Mouse (Mus musculus) heart, embryonic 13.5 days (tissue): Measurements from ENCODE around the gene Fanca. TPM values are rescaled to one million over a fixed set of nuclear protein-coding genes. Genes with fewer than 3 reads are reported as not detected.

Experiments used
- ATAC-seq: fragments of 200-750 bp; cut with Nextera tagmentation; 2 replicates; pipeline ENCODE4 v1.8.0; 2017; ENCODE audit warnings: moderate TSS enrichment; ENCODE audit not compliant: insufficient number of reproducible peaks, low FRiP score, low TSS enrichment; ENCODE audit errors: extremely low read depth
- H3K27ac ChIP-seq: fragments of 300-500 bp; sonication (generic); replicated peaks from 2 replicates; pipeline ENCODE4 v1.5.1; 2015; ENCODE audit warnings: moderate library complexity, mild to moderate bottlenecking, inconsistent platforms
- H3K27me3 ChIP-seq: fragments of 300-500 bp; sonication (generic); replicated peaks from 2 replicates; pipeline ENCODE4 v1.6.1; 2015; ENCODE audit warnings: mild to moderate bottlenecking, inconsistent platforms
- H3K36me3 ChIP-seq: fragments of 300-500 bp; sonication (generic); 2 replicates; pipeline ENCODE4 v1.6.1; 2015; ENCODE audit warnings: mild to moderate bottlenecking, inconsistent platforms
- H3K4me1 ChIP-seq: fragments of 300-500 bp; sonication (generic); 2 replicates; pipeline ENCODE4 v1.6.1; 2015; ENCODE audit warnings: inconsistent platforms
- H3K4me2 ChIP-seq: fragments of 300-500 bp; sonication (generic); 2 replicates; pipeline ENCODE4 v1.6.1; 2015; ENCODE audit warnings: inconsistent platforms, mild to moderate bottlenecking, moderate library complexity
- H3K4me3 ChIP-seq: fragments of 300-500 bp; sonication (generic); 2 replicates; pipeline ENCODE4 v1.5.1; 2015; ENCODE audit warnings: moderate library complexity, mild to moderate bottlenecking, inconsistent platforms
- H3K9ac ChIP-seq: fragments of 300-500 bp; sonication (generic); 2 replicates; pipeline ENCODE4 v1.6.1; 2015; ENCODE audit warnings: inconsistent platforms, mild to moderate bottlenecking, moderate library complexity
- H3K9me3 ChIP-seq: fragments of 300-500 bp; sonication (generic); 2 replicates; pipeline ENCODE4 v1.6.1; 2016; ENCODE audit warnings: inconsistent platforms
- WGBS: fragments of 180-500 bp; shearing (Covaris S2); methylation state at CpG from one replicate; pipeline ENCODE4 v1.1.7; 2015; ENCODE audit warnings: mixed read lengths; 5-methylcytosine and 5-hydroxymethylcytosine counted together
- polyA plus RNA-seq: library from polyadenylated mRNA; unstranded; fragments of >200 nt; fragmentation: Nextera tagmentation; extraction: Ambion mirVana; gene quantifications from 2 replicates; pipeline ENCODE4 v1.2.1, GENCODE M21; 2015

The Fanca gene
- polyA plus RNA-seq, 1 experiment from 2014 or later: 17.5 TPM

DNA sequence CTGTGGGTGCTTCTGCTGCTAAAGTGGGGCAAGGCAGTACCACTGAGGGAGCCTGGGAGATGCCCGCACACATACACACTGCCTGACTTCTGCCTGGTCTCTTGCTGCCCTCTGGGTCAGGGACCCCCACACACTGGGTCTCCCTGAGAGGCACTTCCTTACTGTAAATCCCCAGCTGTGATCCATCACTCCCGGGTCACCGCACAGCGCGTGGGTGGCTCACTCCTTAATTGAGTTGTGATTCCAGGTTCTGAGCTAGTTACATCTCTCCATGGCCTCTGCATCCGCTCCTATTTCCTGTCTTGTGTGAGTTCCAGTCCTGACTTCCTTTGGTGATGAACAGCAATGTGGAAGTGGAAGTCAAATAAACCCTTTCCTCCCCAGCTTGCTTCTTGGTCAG, 12.3 kb upstream of the Fanca start:
- H3K9me3 ChIP-seq: no peaks in the 10 kb centered on the region
- 55% methylated on average over 6 of the region's 6 CpGs for WGBS
- H3K4me3 ChIP-seq: no peak overlapping the region
- H3K4me2 ChIP-seq: no peak overlapping the region
- no peaks in the 10 kb centered on the region for H3K36me3 ChIP-seq
- H3K27me3 ChIP-seq: peaks cover 36% of the 10 kb centered on the region
- no peak overlapping the region for H3K27ac ChIP-seq
- H3K4me1 ChIP-seq: peaks cover 40% of the 10 kb centered on the region
- H3K9ac ChIP-seq: no peak overlapping the region
- ATAC-seq: no peak

DNA sequence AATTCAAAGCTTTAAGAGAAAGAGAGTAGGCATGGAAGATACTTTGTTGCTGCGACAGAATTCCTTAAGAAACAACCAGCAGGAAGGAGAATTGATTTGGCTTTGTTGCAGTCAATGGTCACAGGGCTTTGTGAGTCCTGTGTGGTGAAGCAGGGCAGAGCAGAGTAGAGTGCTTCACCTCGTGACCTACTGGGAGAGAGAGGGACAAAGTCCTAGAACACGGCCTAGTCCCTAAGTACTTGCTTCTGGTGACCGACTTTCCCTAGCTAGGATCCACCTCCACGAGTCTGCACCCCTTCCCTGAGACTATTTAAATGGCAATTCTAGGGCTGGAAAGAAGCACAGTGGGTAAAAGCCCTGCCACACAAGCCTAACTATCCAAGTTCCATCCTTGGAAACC, 11.6 kb upstream of the Fanca start:
- H3K4me1 ChIP-seq: peaks cover 40% of the 10 kb centered on the region
- H3K4me3 ChIP-seq: no peak overlapping the region
- H3K9me3 ChIP-seq: no peaks in the 10 kb centered on the region
- H3K27me3 ChIP-seq: peaks cover 33% of the 10 kb centered on the region
- H3K4me2 ChIP-seq: no peak overlapping the region
- H3K27ac ChIP-seq: no peak overlapping the region
- H3K36me3 ChIP-seq: no peaks in the 10 kb centered on the region
- H3K9ac ChIP-seq: no peak overlapping the region
- WGBS: 73% methylated on average over 5 of the region's 5 CpGs
- ATAC-seq: no peak

DNA sequence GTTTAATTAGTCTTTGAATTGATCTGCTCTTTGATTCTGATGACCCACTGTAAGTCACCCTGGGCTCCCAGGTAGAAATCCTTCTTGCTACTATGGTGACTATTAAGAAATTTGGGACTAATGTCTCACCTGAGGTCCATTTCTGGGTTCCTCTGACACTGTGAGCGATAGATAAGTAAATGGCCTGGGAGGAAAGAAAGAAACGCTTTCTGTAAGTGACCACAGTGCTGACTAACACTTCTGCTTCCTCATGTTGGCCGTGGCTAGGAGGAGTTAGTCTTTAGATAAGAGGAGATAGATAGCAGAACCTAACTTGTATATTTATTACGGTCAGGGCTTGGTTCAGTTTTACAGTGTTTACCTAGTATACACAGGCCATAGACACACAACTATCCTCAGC, 11.0 kb upstream of the Fanca start:
- no peak for ATAC-seq
- Histone ChIP-seq H3K36me3 (no peaks in the 10 kb centered on the region), H3K9me3 (no peaks in the 10 kb centered on the region), H3K4me3 (no peak overlapping the region), H3K4me1 (peaks cover 38% of the 10 kb centered on the region), H3K27ac (no peak overlapping the region), H3K9ac (no peak overlapping the region), H3K4me2 (no peak overlapping the region), H3K27me3 (peaks cover 28% of the 10 kb centered on the region)
- WGBS: 46% methylated on average over 4 of the region's 4 CpGs

DNA sequence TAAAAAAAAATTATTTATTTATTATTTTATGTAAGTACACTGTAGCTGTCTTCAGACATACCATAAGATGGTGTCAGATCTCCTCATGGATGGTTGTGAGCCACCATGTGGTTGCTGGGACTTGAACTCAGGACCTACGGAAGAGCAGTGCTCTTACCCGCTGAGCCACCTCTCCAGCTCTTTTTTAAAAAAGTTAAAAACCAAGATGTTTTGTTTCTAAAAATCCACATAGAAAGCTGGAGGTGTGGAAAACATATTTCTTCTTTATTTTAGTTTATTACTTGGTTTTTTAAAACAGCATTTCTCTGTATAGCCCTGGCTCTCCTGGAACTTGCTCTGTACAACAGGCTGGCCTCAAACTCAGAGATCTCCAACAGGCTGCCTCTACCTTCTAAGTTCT, 10.2 kb upstream of the Fanca start:
- WGBS: 88% methylated on average over 2 of the region's 2 CpGs
- no peak overlapping the region for H3K4me2 ChIP-seq
- H3K9me3 ChIP-seq: no peaks in the 10 kb centered on the region
- peaks cover 30% of the 10 kb centered on the region for H3K4me1 ChIP-seq
- no peak overlapping the region for H3K27ac ChIP-seq
- no peak overlapping the region for H3K9ac ChIP-seq
- no peak for ATAC-seq
- H3K27me3 ChIP-seq: peaks cover 20% of the 10 kb centered on the region
- no peaks in the 10 kb centered on the region for H3K36me3 ChIP-seq
- no peak overlapping the region for H3K4me3 ChIP-seq

DNA sequence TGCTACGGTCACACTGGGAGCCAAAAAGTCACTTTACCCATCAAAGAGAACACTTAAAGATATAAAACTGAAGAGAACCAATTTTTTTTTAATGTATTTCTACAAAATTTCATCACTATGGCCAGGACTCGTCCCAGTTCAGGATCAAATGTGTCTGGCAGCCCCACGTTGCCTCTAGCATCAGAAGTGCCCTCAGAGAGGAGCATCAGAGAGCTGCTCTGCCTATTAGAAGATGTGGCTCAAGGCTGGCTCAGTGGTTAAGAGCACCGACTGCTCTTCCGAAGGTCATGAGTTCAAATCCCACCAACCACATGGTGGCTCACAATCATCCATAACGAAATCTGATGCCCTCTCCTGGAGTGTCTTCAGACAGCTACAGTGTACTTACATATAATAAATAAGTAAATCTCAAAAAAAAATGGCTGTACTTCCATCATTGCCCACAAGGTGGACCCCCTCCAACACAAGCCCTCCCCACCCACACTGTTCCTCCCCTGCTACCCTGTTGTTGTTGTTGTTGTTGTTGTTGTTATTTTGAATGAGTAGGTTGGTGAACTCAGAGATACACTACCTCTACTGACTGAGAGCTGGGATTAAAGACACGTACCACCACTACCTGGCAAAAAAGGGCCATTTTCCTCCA, 1.3 kb upstream of the Fanca start:
- no peak overlapping the region for H3K27ac ChIP-seq
- no peak overlapping the region for H3K9ac ChIP-seq
- no peaks in the 10 kb centered on the region for H3K9me3 ChIP-seq
- no peak for ATAC-seq
- peak overlapping the region; percentile 79 for H3K4me2 ChIP-seq
- H3K4me1 ChIP-seq: peaks cover 18% of the 10 kb centered on the region
- H3K4me3 ChIP-seq: no peak overlapping the region
- WGBS: 19% methylated on average over 7 of the region's 7 CpGs
- H3K27me3 ChIP-seq: 0 out of 2 replicates have a peak, but pooled peaks cover 9% of the 10 kb centered on the region
- no peaks in the 10 kb centered on the region for H3K36me3 ChIP-seq

GRCm38 (mm10) chr8:123317781-123318466, 452 bp downstream of the Fanca start:
- Histone ChIP-seq H3K4me3 (peak overlapping the region; percentile 66), H3K9me3 (no peaks in the 10 kb centered on the region), H3K4me1 (peaks cover 18% of the 10 kb centered on the region), H3K9ac (peak overlapping the region; percentile 83), H3K27me3 (0 out of 2 replicates have a peak, but pooled peaks cover 9% of the 10 kb centered on the region), H3K36me3 (peaks cover 3% of the 10 kb centered on the region; the same call in 1 of the 2 replicates), H3K4me2 (peak overlapping the region; percentile 79), H3K27ac (no peak overlapping the region)
- 6% methylated on average over 21 of the region's 21 CpGs for WGBS
- ATAC-seq: peak; percentile 69

DNA sequence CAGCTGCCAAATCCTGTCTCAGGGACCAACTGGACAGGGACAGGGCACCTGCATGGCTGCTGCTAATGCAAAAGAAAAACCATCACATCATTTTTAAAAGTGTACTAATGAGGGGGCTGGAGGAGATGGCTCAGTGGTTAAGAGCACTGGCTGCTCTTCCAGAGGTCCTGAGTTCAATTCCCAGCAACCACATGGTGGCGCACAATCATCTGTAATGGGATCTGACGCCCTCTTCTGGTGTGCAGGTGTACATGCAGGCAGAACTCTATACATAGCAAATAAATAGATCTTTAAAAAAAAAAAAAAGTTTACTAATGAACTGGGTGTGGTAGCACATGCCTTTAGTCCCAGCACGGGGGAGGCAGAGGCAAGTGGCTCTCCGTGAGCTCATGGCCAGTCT, 9.6 kb downstream of the Fanca start:
- Histone ChIP-seq H3K4me3 (no peak overlapping the region), H3K9me3 (no peaks in the 10 kb centered on the region), H3K9ac (no peak overlapping the region), H3K27me3 (no peaks in the 10 kb centered on the region), H3K27ac (no peak overlapping the region), H3K4me2 (no peak overlapping the region), H3K4me1 (no peaks in the 10 kb centered on the region), H3K36me3 (peaks cover 62% of the 10 kb centered on the region)
- no peak for ATAC-seq
- WGBS: 57% methylated on average over 4 of the region's 4 CpGs

DNA sequence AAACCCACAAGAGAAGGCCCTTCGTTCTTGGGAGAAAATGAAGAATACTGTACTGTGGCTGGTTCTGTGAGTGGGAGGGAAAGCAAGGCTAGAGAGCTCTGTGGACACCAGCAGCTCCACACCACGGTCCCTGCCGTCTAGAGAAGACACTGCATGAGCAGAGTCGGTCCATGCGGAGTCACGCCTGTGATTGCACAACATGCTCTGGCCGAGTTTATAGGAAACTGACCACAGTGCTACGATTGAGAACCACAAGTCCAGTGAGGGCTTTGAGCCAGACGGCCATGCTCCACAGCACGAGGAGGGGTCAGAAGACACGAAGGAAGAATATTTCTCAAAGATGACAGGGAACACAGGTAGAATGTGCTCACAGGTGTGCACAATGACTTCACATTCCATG, 20.1 kb downstream of the Fanca start:
- Histone ChIP-seq H3K27ac (no peak overlapping the region), H3K36me3 (peaks cover 73% of the 10 kb centered on the region), H3K4me3 (no peak overlapping the region), H3K9me3 (no peaks in the 10 kb centered on the region), H3K27me3 (no peaks in the 10 kb centered on the region), H3K4me1 (no peaks in the 10 kb centered on the region), H3K4me2 (no peak overlapping the region), H3K9ac (no peak overlapping the region)
- no peak for ATAC-seq
- WGBS: 88% methylated on average over 11 of the region's 11 CpGs

DNA sequence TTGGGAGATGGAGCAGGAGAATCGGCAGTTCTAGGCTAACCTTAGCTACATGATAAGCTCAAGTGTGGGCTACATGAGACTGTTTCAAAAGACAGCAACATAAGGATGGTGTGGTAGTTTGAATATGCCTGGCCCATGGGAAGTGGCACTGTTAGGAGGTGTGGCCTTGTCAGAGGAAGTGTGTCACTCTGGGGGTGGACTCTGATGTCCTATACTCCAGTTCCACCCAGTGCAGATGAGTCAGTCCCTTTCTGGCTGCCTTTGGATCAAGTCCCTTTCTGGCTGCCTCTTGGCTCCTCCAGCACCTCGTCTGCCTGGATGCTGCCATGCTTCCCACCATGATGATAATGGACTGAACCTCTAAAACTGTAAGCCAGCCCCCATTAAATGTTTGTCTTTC, 25.6 kb downstream of the Fanca start:
- Histone ChIP-seq H3K36me3 (peaks cover 77% of the 10 kb centered on the region), H3K27me3 (no peaks in the 10 kb centered on the region), H3K9me3 (no peaks in the 10 kb centered on the region), H3K4me3 (no peak overlapping the region), H3K4me1 (peaks cover 8% of the 10 kb centered on the region; the same call in 1 of the 2 replicates), H3K4me2 (no peak overlapping the region), H3K9ac (no peak overlapping the region), H3K27ac (no peak overlapping the region)
- ATAC-seq: no peak
- 74% methylated on average over 2 of the region's 2 CpGs for WGBS

DNA sequence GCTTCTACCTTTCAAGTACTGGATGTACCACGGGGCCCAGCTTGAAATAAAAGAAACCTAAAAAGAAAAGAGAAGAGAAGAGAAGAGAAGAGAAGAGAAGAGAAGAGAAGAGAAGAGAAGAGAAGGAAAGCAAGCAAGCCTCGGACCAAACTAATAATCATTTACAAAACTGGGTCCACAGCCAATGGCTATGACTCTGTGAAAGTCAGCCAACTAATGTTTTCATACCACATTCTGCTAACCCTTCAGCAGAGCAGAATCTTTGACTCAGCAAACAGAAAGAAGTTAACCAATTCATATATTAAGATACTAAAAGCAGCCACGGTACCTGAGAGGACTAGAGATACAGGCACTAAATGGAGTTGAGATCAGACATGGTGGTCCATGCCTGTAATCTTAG, 26.1 kb downstream of the Fanca start:
- ATAC-seq: no peak
- Histone ChIP-seq H3K27me3 (no peaks in the 10 kb centered on the region), H3K9me3 (no peaks in the 10 kb centered on the region), H3K4me3 (no peak overlapping the region), H3K4me2 (no peak overlapping the region), H3K9ac (no peak overlapping the region), H3K27ac (no peak overlapping the region), H3K4me1 (peaks cover 8% of the 10 kb centered on the region; the same call in 1 of the 2 replicates), H3K36me3 (peaks cover 77% of the 10 kb centered on the region)
- 87% methylated on average over 3 of the region's 3 CpGs for WGBS

GRCm38 (mm10) chr8:123291716-123292115, 26.7 kb downstream of the Fanca start:
- no peak overlapping the region for H3K9ac ChIP-seq
- WGBS: 46% methylated on average over 8 of the region's 8 CpGs
- H3K36me3 ChIP-seq: peaks cover 77% of the 10 kb centered on the region

GRCm38 (mm10) chr8:123290679-123291078, 27.7 kb downstream of the Fanca start:
- ATAC-seq: no peak
- peaks cover 8% of the 10 kb centered on the region; the same call in 1 of the 2 replicates for H3K4me1 ChIP-seq
- H3K36me3 ChIP-seq: peaks cover 75% of the 10 kb centered on the region
- H3K9ac ChIP-seq: no peak overlapping the region
- 88% methylated on average over 8 of the region's 8 CpGs for WGBS
- H3K9me3 ChIP-seq: no peaks in the 10 kb centered on the region
- H3K27me3 ChIP-seq: no peaks in the 10 kb centered on the region
- H3K4me2 ChIP-seq: no peak overlapping the region
- H3K4me3 ChIP-seq: no peak overlapping the region
- no peak overlapping the region for H3K27ac ChIP-seq

More at GRCm38 (mm10) chr8:123291716-123292115, 26.7 kb downstream of the Fanca start:
- H3K27me3 ChIP-seq: no peaks in the 10 kb centered on the region
- H3K4me3 ChIP-seq: no peak overlapping the region
- H3K4me1 ChIP-seq: peaks cover 8% of the 10 kb centered on the region; the same call in 1 of the 2 replicates
- H3K4me2 ChIP-seq: no peak overlapping the region
- ATAC-seq: no peak
- H3K9me3 ChIP-seq: no peaks in the 10 kb centered on the region
- no peak overlapping the region for H3K27ac ChIP-seq
